Mouse (Mus musculus): ENCODE results near the gene Pcsk7.

- TF ChIP-seq CTCF (IDR thresholded peaks at IDR 0.05; ENCODE audit: low read depth) (no peak), EP300 (IDR thresholded peaks at IDR 0.05; ENCODE audit: low read depth) (no peak)
Measured at GRCm38 (mm10) chr9:45932571-45933415, 26.5 kb downstream of the Pcsk7 start.
